Mouse (Mus musculus) embryonic facial prominence, embryonic 10.5 days (tissue): ENCODE results near the gene Apod. TPM values are rescaled to one million over a fixed set of nuclear protein-coding genes. Genes with fewer than 3 reads are reported as not detected.

Experiments used
- DNase-seq: peaks from one replicate; pipeline ENCODE4 v3.0.0-alpha.2; 2017; ENCODE audit warnings: low spot score
- H3K27ac ChIP-seq: fragments of 300-500 bp; sonication (generic); replicated peaks from 2 replicates; pipeline ENCODE4 v1.5.1; 2016; ENCODE audit warnings: mild to moderate bottlenecking
- H3K27me3 ChIP-seq: fragments of 300-500 bp; sonication (generic); replicated peaks from 2 replicates; pipeline ENCODE4 v1.6.1; 2016; ENCODE audit warnings: low read depth, mild to moderate bottlenecking; ENCODE audit not compliant: poor library complexity, severe bottlenecking
- H3K36me3 ChIP-seq: fragments of 300-500 bp; sonication (generic); replicated peaks from 2 replicates; pipeline ENCODE4 v1.6.1; 2016; ENCODE audit warnings: mild to moderate bottlenecking, moderate library complexity
- H3K4me1 ChIP-seq: fragments of 300-500 bp; sonication (generic); 2 replicates; pipeline ENCODE4 v1.6.1; 2016
- H3K4me3 ChIP-seq: fragments of 300-500 bp; sonication (generic); 2 replicates; pipeline ENCODE4 v1.5.1; 2016; ENCODE audit warnings: mild to moderate bottlenecking, moderate library complexity
- H3K9me3 ChIP-seq: fragments of 300-500 bp; sonication (generic); 2 replicates; pipeline ENCODE4 v1.6.1; 2016; ENCODE audit warnings: mild to moderate bottlenecking
- WGBS: fragments of 180-500 bp; shearing (Covaris S2); methylation state at CpG from one replicate; pipeline ENCODE4 v1.1.7; 2016; 5-methylcytosine and 5-hydroxymethylcytosine counted together
- polyA plus RNA-seq: library from polyadenylated mRNA; unstranded; fragments of >200 nt; fragmentation: Nextera tagmentation; extraction: Ambion mirVana; gene quantifications from 2 replicates; pipeline ENCODE4 v1.2.1, GENCODE M21; 2016

Apod gene
- polyA plus RNA-seq, 1 experiment from 2014 or later = 6.1 TPM

GRCm38 (mm10) chr16:31293761-31294160 lies 20.8 kb downstream of the Apod start:
- no peak overlapping the region for H3K27ac ChIP-seq
- WGBS = 84% methylated on average over 4 of the region's 4 CpGs
- no peak for DNase-seq

GRCm38 (mm10) chr16:31290751-31291365 lies 23.8 kb downstream of the Apod start:
- Histone ChIP-seq H3K27me3 (no peaks in the 10 kb centered on the region), H3K36me3 (no peaks in the 10 kb centered on the region), H3K4me1 (peaks cover 4% of the 10 kb centered on the region; the same call in 1 of the 2 replicates), H3K27ac (no peak overlapping the region), H3K4me3 (no peak overlapping the region), H3K9me3 (no peaks in the 10 kb centered on the region)
- 81% methylated on average over 7 of the region's 7 CpGs for WGBS
- no peak for DNase-seq

More at GRCm38 (mm10) chr16:31293761-31294160, 20.8 kb downstream of the Apod start:
- H3K27me3 ChIP-seq = no peaks in the 10 kb centered on the region
- H3K36me3 ChIP-seq = no peaks in the 10 kb centered on the region
- H3K9me3 ChIP-seq = no peaks in the 10 kb centered on the region
- peaks cover 4% of the 10 kb centered on the region; the same call in 1 of the 2 replicates for H3K4me1 ChIP-seq
- H3K4me3 ChIP-seq = no peak overlapping the region

- DNase-seq = no peak
- 89% methylated on average over 10 of the region's 10 CpGs for WGBS
- Histone ChIP-seq H3K9me3 (no peaks in the 10 kb centered on the region), H3K4me3 (no peak overlapping the region), H3K4me1 (peaks cover 4% of the 10 kb centered on the region; the same call in 1 of the 2 replicates), H3K27ac (no peak overlapping the region), H3K36me3 (no peaks in the 10 kb centered on the region), H3K27me3 (no peaks in the 10 kb centered on the region)
Observed at GRCm38 (mm10) chr16:31290281-31290680, 24.3 kb downstream of the Apod start.

GRCm38 (mm10) chr16:31287712-31288111 lies 26.9 kb downstream of the Apod start:
- no peak for DNase-seq
- Histone ChIP-seq H3K36me3 (no peaks in the 10 kb centered on the region), H3K4me1 (peaks cover 4% of the 10 kb centered on the region; the same call in 1 of the 2 replicates), H3K27me3 (no peaks in the 10 kb centered on the region), H3K27ac (no peak overlapping the region), H3K9me3 (no peaks in the 10 kb centered on the region), H3K4me3 (no peak overlapping the region)
- WGBS = 84% methylated on average over 3 of the region's 3 CpGs

- Histone ChIP-seq H3K4me3 (no peak overlapping the region), H3K9me3 (no peaks in the 10 kb centered on the region), H3K4me1 (no peaks in the 10 kb centered on the region), H3K27me3 (no peaks in the 10 kb centered on the region), H3K27ac (no peak overlapping the region), H3K36me3 (no peaks in the 10 kb centered on the region)
- WGBS = 91% methylated on average over 11 of the region's 11 CpGs
- DNase-seq = no peak
Observed at GRCm38 (mm10) chr16:31286801-31287488, 27.7 kb downstream of the Apod start.

GRCm38 (mm10) chr16:31281981-31282380 lies 32.6 kb downstream of the Apod start:
- 80% methylated on average over 2 of the region's 2 CpGs for WGBS
- no peaks in the 10 kb centered on the region for H3K27me3 ChIP-seq
- no peaks in the 10 kb centered on the region for H3K9me3 ChIP-seq
- DNase-seq = no peak
- H3K27ac ChIP-seq = no peak overlapping the region
- no peak overlapping the region for H3K4me3 ChIP-seq
- H3K4me1 ChIP-seq = no peaks in the 10 kb centered on the region
- no peaks in the 10 kb centered on the region for H3K36me3 ChIP-seq

- no peak overlapping the region for H3K27ac ChIP-seq
- no peak for DNase-seq
- peaks cover 8% of the 10 kb centered on the region for H3K4me1 ChIP-seq
- no peaks in the 10 kb centered on the region for H3K36me3 ChIP-seq
- no peaks in the 10 kb centered on the region for H3K27me3 ChIP-seq
- 93% methylated on average over 4 of the region's 4 CpGs for WGBS
- H3K9me3 ChIP-seq = no peaks in the 10 kb centered on the region
- H3K4me3 ChIP-seq = no peak overlapping the region
Observed at GRCm38 (mm10) chr16:31280176-31280575, 34.4 kb downstream of the Apod start.

- WGBS = 74% methylated on average over 6 of the region's 6 CpGs
- DNase-seq = no peak
- Histone ChIP-seq H3K4me1 (peaks cover 11% of the 10 kb centered on the region), H3K27ac (no peak overlapping the region), H3K36me3 (no peaks in the 10 kb centered on the region), H3K27me3 (no peaks in the 10 kb centered on the region), H3K4me3 (no peak overlapping the region), H3K9me3 (no peaks in the 10 kb centered on the region)
Observed at GRCm38 (mm10) chr16:31278581-31278980, 36.0 kb downstream of the Apod start.

GRCm38 (mm10) chr16:31278081-31278480 lies 36.5 kb downstream of the Apod start:
- Histone ChIP-seq H3K27me3 (no peaks in the 10 kb centered on the region), H3K36me3 (no peaks in the 10 kb centered on the region)
- 73% methylated on average over 2 of the region's 2 CpGs for WGBS

GRCm38 (mm10) chr16:31276962-31277361 lies 37.6 kb downstream of the Apod start:
- Histone ChIP-seq H3K4me1 (peaks cover 23% of the 10 kb centered on the region), H3K9me3 (no peaks in the 10 kb centered on the region), H3K36me3 (peaks cover 8% of the 10 kb centered on the region; the same call in 1 of the 2 replicates), H3K27ac (no peak overlapping the region), H3K27me3 (no peaks in the 10 kb centered on the region), H3K4me3 (no peak overlapping the region)
- WGBS = 86% methylated on average over 7 of the region's 7 CpGs
- no peak for DNase-seq

More at GRCm38 (mm10) chr16:31278081-31278480, 36.5 kb downstream of the Apod start:
- no peak for DNase-seq
- peaks cover 16% of the 10 kb centered on the region for H3K4me1 ChIP-seq
- no peaks in the 10 kb centered on the region for H3K9me3 ChIP-seq
- no peak overlapping the region for H3K4me3 ChIP-seq
- no peak overlapping the region for H3K27ac ChIP-seq

GRCm38 (mm10) chr16:31276539-31276938 lies 38.1 kb downstream of the Apod start:
- Histone ChIP-seq H3K27me3 (no peaks in the 10 kb centered on the region), H3K4me1 (peaks cover 23% of the 10 kb centered on the region), H3K4me3 (no peak overlapping the region), H3K27ac (no peak overlapping the region), H3K9me3 (no peaks in the 10 kb centered on the region), H3K36me3 (peaks cover 12% of the 10 kb centered on the region)
- WGBS = 72% methylated on average over 7 of the region's 7 CpGs
- no peak for DNase-seq

- WGBS = under 1% methylated on average over 83 of the region's 83 CpGs
- Histone ChIP-seq H3K4me1 (peaks cover 26% of the 10 kb centered on the region), H3K27me3 (no peaks in the 10 kb centered on the region)
Observed at GRCm38 (mm10) chr16:31274674-31275460, 39.7 kb downstream of the Apod start, which contains the start of gene Ppp1r2. Gene Ppp1r2, minus strand, starts transcription at chr16:31275277.

More at GRCm38 (mm10) chr16:31274674-31275460, 39.7 kb downstream of the Apod start, which contains the start of gene Ppp1r2:
- Histone ChIP-seq H3K27ac (peak within 1 kb of the TSS; percentile 98), H3K9me3 (no peaks in the 10 kb centered on the region), H3K4me3 (peak within 1 kb of the TSS; percentile 83), H3K36me3 (peaks cover 24% of the 10 kb centered on the region)
- peak; percentile 96 for DNase-seq
